Mouse (Mus musculus) B cell, adult 62 days (primary cell): Measurements from ENCODE around the gene Gm21103. TPM values are rescaled to one million over a fixed set of nuclear protein-coding genes. Genes with fewer than 3 reads are reported as not detected.

Experiments used
- total RNA-seq: library from RNA; stranded (reverse); gene quantifications from 4 replicates; pipeline ENCODE4 v1.2.4, GENCODE M21; 2023

The Gm21103 gene
- total RNA-seq: not detected in 4 replicates

GRCm38 (mm10) chr14:6304743-6305142, at the start of gene Gm21103:
Gene Gm21103 (minus strand): TSS chr14:6304843.

GRCm38 (mm10) chr14:6343578-6343977, 38.9 kb upstream of the Gm21103 start, which contains the start of gene Gm3618:
Gene Gm3618 (minus strand): TSS chr14:6343678.

GRCm38 (mm10) chr14:6286931-6287715, 17.5 kb downstream of the Gm21103 start, which contains the start of gene Gm3411:
Gene Gm3411 (minus strand): TSS chr14:6287250.

Other genes with a start within 250 kb of the Gm21103 start
- gene Gm6337, start 246.6 kb downstream of the Gm21103 start, total RNA-seq: not detected in 4 replicates
- not detected in 4 replicates for gene Gm8206, start 210.9 kb downstream of the Gm21103 start, total RNA-seq
- gene Gm3468, start 196.2 kb downstream of the Gm21103 start, total RNA-seq: not detected in 4 replicates
- gene Gm3476, start 179.0 kb downstream of the Gm21103 start, total RNA-seq: not detected in 4 replicates
- gene Gm21560, start 85.6 kb downstream of the Gm21103 start, total RNA-seq: not detected in 4 replicates
- gene Gm3411, start 17.6 kb downstream of the Gm21103 start, total RNA-seq: 0.35 TPM in 1 of 4 replicates, not detected in the others
- gene Gm3618, start 38.8 kb upstream of the Gm21103 start, total RNA-seq: not detected in 4 replicates
- not detected in 4 replicates for gene Gm16440, start 85.5 kb upstream of the Gm21103 start, total RNA-seq
- gene Gm3591, start 107.6 kb upstream of the Gm21103 start, total RNA-seq: 0.57 TPM in 1 of 4 replicates, not detected in the others
- not detected in 4 replicates for gene Gm3594, start 139.8 kb upstream of the Gm21103 start, total RNA-seq
- not detected in 4 replicates for gene Gm8356, start 232.4 kb upstream of the Gm21103 start, total RNA-seq